Mouse (Mus musculus): ENCODE measurements at regions not wholly inside any gene's neighbourhood (a gene's known extent, or its start where the extent isn't known, plus 50 kb on each side); places are given as distances from the start of the nearest gene placed in this dataset.

GRCm38 (mm10) chr1:23200460-23200859 is 98.4 kb upstream of the 4933415F23Rik start:
- H3K9ac ChIP-seq (ENCODE audit: low read depth, low read length) = no peak overlapping the region
- ATAC-seq (replicated peaks; ENCODE audit: insufficient number of reproducible peaks, low FRiP score, low TSS enrichment) = no peak
- H3K4me1 ChIP-seq (ENCODE audit: control insufficient read depth, insufficient read depth, low read length) = peaks cover 6% of the 10 kb centered on the region; the same call in 1 of the 2 replicates
- peak overlapping the region; percentile 16; the same call in 1 of the 2 replicates for H3K4me2 ChIP-seq
- no peaks in the 10 kb centered on the region for H3K9me3 ChIP-seq (replicated peaks; ENCODE audit: control insufficient read depth, low read length)
- H3K27me3 ChIP-seq (ENCODE audit: control insufficient read depth, insufficient read depth, low read length) = no peaks in the 10 kb centered on the region
- 42% methylated on average over 4 of the region's 4 CpGs for WGBS (ENCODE audit: insufficient replicate concordance)
- no peak overlapping the region for H3K27ac ChIP-seq (ENCODE audit: low read depth, low read length)
- no peak overlapping the region for H3K4me3 ChIP-seq (ENCODE audit: low read depth, low read length)
- no peaks in the 10 kb centered on the region for H3K36me3 ChIP-seq (ENCODE audit: control insufficient read depth, insufficient read depth, low read length)

- H3K36me3 ChIP-seq (ENCODE audit: control insufficient read depth, insufficient read depth, low read length) = no peaks in the 10 kb centered on the region
- peaks cover 7% of the 10 kb centered on the region; the same call in 1 of the 2 replicates for H3K4me1 ChIP-seq (ENCODE audit: control insufficient read depth, insufficient read depth, low read length)
- no peak overlapping the region for H3K27ac ChIP-seq (ENCODE audit: low read depth, low read length)
- WGBS (ENCODE audit: insufficient replicate concordance) = 77% methylated on average over 3 of the region's 3 CpGs
- no peak overlapping the region for H3K9ac ChIP-seq (ENCODE audit: low read depth, low read length)
- no peaks in the 10 kb centered on the region for H3K9me3 ChIP-seq (replicated peaks; ENCODE audit: control insufficient read depth, low read length)
- H3K4me3 ChIP-seq (ENCODE audit: low read depth, low read length) = no peak overlapping the region
- no peak overlapping the region for H3K4me2 ChIP-seq
- no peak for ATAC-seq (replicated peaks; ENCODE audit: insufficient number of reproducible peaks, low FRiP score, low TSS enrichment)
- no peaks in the 10 kb centered on the region for H3K27me3 ChIP-seq (ENCODE audit: control insufficient read depth, insufficient read depth, low read length)
Measured at GRCm38 (mm10) chr1:23190316-23191005, 88.4 kb upstream of the 4933415F23Rik start.

DNA sequence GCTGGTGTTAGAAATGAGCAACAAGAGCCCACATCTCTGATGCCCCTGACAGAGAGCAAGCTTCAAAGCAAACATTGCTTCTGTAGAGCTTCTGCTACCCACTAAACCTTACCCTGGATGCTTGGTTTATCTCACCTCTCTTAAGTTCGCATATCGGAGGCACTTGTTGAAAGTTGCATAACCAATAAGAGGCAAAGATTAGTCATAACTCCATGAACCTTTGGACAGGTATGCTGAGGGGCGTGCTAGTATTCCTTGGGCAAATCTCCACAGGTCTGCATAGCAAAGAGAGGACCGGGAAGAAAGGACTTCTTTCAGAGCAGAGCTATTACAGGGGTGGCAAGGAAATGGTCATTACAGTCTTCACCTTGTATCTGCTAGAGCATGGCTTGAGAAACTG is 87.7 kb upstream of the 4933415F23Rik start:
- H3K36me3 ChIP-seq (ENCODE audit: control insufficient read depth, insufficient read depth, low read length) = no peaks in the 10 kb centered on the region
- WGBS (ENCODE audit: insufficient replicate concordance) = 82% methylated on average over 4 of the region's 4 CpGs
- H3K27me3 ChIP-seq (ENCODE audit: control insufficient read depth, insufficient read depth, low read length) = no peaks in the 10 kb centered on the region
- ATAC-seq (replicated peaks; ENCODE audit: insufficient number of reproducible peaks, low FRiP score, low TSS enrichment) = no peak
- no peaks in the 10 kb centered on the region for H3K9me3 ChIP-seq (replicated peaks; ENCODE audit: control insufficient read depth, low read length)
- H3K4me3 ChIP-seq (ENCODE audit: low read depth, low read length) = no peak overlapping the region
- H3K4me1 ChIP-seq (ENCODE audit: control insufficient read depth, insufficient read depth, low read length) = peaks cover 7% of the 10 kb centered on the region; the same call in 1 of the 2 replicates
- H3K27ac ChIP-seq (ENCODE audit: low read depth, low read length) = no peak overlapping the region
- no peak overlapping the region for H3K9ac ChIP-seq (ENCODE audit: low read depth, low read length)
- no peak overlapping the region for H3K4me2 ChIP-seq

DNA sequence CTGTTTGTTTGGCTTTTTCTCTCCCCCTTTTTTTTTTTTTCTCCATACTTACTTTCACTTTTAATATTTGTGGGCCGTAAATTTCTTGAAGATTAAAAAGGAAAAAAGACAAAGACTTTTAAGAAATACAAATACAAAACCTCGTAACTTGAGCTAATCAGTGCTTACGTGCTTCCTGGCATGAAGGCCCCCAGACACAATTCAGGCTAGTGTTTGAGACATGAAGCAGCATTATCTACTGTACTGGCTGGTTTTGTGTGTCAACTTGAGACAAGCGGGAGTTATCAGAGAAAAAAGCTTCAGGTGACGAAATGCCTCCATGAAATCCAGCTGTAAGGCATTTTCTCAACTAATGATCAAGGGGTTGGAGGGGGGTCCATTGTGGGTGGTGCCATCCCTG is 86.2 kb upstream of the 4933415F23Rik start:
- Histone ChIP-seq H3K9ac (ENCODE audit: low read depth, low read length) (0 out of 2 replicates have a peak overlapping the region, but pooled peaks have one; percentile 16), H3K9me3 (replicated peaks; ENCODE audit: control insufficient read depth, low read length) (no peaks in the 10 kb centered on the region), H3K36me3 (ENCODE audit: control insufficient read depth, insufficient read depth, low read length) (no peaks in the 10 kb centered on the region), H3K27ac (ENCODE audit: low read depth, low read length) (peak overlapping the region; percentile 90), H3K4me3 (ENCODE audit: low read depth, low read length) (no peak overlapping the region), H3K4me2 (no peak overlapping the region; the same call in 1 of the 2 replicates), H3K4me1 (ENCODE audit: control insufficient read depth, insufficient read depth, low read length) (peaks cover 7% of the 10 kb centered on the region; the same call in 1 of the 2 replicates), H3K27me3 (ENCODE audit: control insufficient read depth, insufficient read depth, low read length) (no peaks in the 10 kb centered on the region)
- WGBS (ENCODE audit: insufficient replicate concordance) = 21% methylated on average over 5 of the region's 5 CpGs
- ATAC-seq (replicated peaks; ENCODE audit: insufficient number of reproducible peaks, low FRiP score, low TSS enrichment) = no peak

GRCm38 (mm10) chr1:23187446-23188206 is 85.6 kb upstream of the 4933415F23Rik start:
- Histone ChIP-seq H3K9ac (ENCODE audit: low read depth, low read length) (0 out of 2 replicates have a peak overlapping the region, but pooled peaks have one; percentile 16), H3K27me3 (ENCODE audit: control insufficient read depth, insufficient read depth, low read length) (no peaks in the 10 kb centered on the region), H3K4me3 (ENCODE audit: low read depth, low read length) (no peak overlapping the region), H3K36me3 (ENCODE audit: control insufficient read depth, insufficient read depth, low read length) (no peaks in the 10 kb centered on the region), H3K4me1 (ENCODE audit: control insufficient read depth, insufficient read depth, low read length) (peaks cover 7% of the 10 kb centered on the region; the same call in 1 of the 2 replicates), H3K4me2 (peak overlapping the region; percentile 14; the same call in 1 of the 2 replicates), H3K9me3 (replicated peaks; ENCODE audit: control insufficient read depth, low read length) (no peaks in the 10 kb centered on the region), H3K27ac (ENCODE audit: low read depth, low read length) (peak overlapping the region; percentile 90)
- 47% methylated on average over 6 of the region's 6 CpGs for WGBS (ENCODE audit: insufficient replicate concordance)
- peak; percentile 50; the same call in 1 of the 2 replicates for ATAC-seq (replicated peaks; ENCODE audit: insufficient number of reproducible peaks, low FRiP score, low TSS enrichment)

DNA sequence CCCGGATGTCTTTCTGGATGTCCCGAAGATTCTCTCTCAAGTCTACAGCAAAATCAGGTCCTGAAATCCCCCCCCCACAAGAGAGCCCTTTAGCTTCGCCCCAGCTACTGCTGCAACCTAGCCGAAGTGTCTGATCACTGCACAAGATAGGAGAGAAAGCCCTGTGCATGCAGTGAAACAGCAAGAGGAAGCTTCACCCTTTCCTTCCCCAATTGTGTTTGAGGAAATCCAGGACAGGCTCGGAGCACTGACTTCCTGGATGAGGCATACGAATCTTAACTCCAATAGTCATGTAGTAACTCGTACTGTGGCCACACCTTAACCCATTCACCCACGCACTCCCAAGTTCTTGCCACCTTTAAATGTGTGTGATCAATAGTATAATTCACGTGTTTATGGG is 82.7 kb upstream of the 4933415F23Rik start:
- no peaks in the 10 kb centered on the region for H3K27me3 ChIP-seq (ENCODE audit: control insufficient read depth, insufficient read depth, low read length)
- no peak overlapping the region for H3K4me2 ChIP-seq
- no peaks in the 10 kb centered on the region for H3K36me3 ChIP-seq (ENCODE audit: control insufficient read depth, insufficient read depth, low read length)
- H3K4me3 ChIP-seq (ENCODE audit: low read depth, low read length) = no peak overlapping the region
- H3K27ac ChIP-seq (ENCODE audit: low read depth, low read length) = no peak overlapping the region
- WGBS (ENCODE audit: insufficient replicate concordance) = 57% methylated on average over 9 of the region's 9 CpGs
- no peaks in the 10 kb centered on the region for H3K9me3 ChIP-seq (replicated peaks; ENCODE audit: control insufficient read depth, low read length)
- ATAC-seq (replicated peaks; ENCODE audit: insufficient number of reproducible peaks, low FRiP score, low TSS enrichment) = no peak
- H3K9ac ChIP-seq (ENCODE audit: low read depth, low read length) = no peak overlapping the region
- H3K4me1 ChIP-seq (ENCODE audit: control insufficient read depth, insufficient read depth, low read length) = peaks cover 7% of the 10 kb centered on the region; the same call in 1 of the 2 replicates

- H3K4me3 ChIP-seq (ENCODE audit: low read depth, low read length) = no peak overlapping the region
- no peaks in the 10 kb centered on the region for H3K36me3 ChIP-seq (ENCODE audit: control insufficient read depth, insufficient read depth, low read length)
- no peaks in the 10 kb centered on the region for H3K27me3 ChIP-seq (ENCODE audit: control insufficient read depth, insufficient read depth, low read length)
- H3K9me3 ChIP-seq (replicated peaks; ENCODE audit: control insufficient read depth, low read length) = no peaks in the 10 kb centered on the region
- H3K4me1 ChIP-seq (ENCODE audit: control insufficient read depth, insufficient read depth, low read length) = peaks cover 2% of the 10 kb centered on the region; the same call in 1 of the 2 replicates
- H3K27ac ChIP-seq (ENCODE audit: low read depth, low read length) = no peak overlapping the region
- H3K9ac ChIP-seq (ENCODE audit: low read depth, low read length) = no peak overlapping the region
- no peak for ATAC-seq (replicated peaks; ENCODE audit: insufficient number of reproducible peaks, low FRiP score, low TSS enrichment)
- H3K4me2 ChIP-seq = no peak overlapping the region
Measured at GRCm38 (mm10) chr1:23182541-23182940, 80.5 kb upstream of the 4933415F23Rik start.

GRCm38 (mm10) chr1:23178335-23178974 is 76.4 kb upstream of the 4933415F23Rik start:
- H3K27me3 ChIP-seq (ENCODE audit: control insufficient read depth, insufficient read depth, low read length) = no peaks in the 10 kb centered on the region
- no peak overlapping the region for H3K27ac ChIP-seq (ENCODE audit: low read depth, low read length)
- H3K4me3 ChIP-seq (ENCODE audit: low read depth, low read length) = no peak overlapping the region
- WGBS (ENCODE audit: insufficient replicate concordance) = 86% methylated on average over 6 of the region's 6 CpGs
- no peaks in the 10 kb centered on the region for H3K4me1 ChIP-seq (ENCODE audit: control insufficient read depth, insufficient read depth, low read length)
- H3K36me3 ChIP-seq (ENCODE audit: control insufficient read depth, insufficient read depth, low read length) = no peaks in the 10 kb centered on the region
- H3K9me3 ChIP-seq (replicated peaks; ENCODE audit: control insufficient read depth, low read length) = no peaks in the 10 kb centered on the region
- no peak for ATAC-seq (replicated peaks; ENCODE audit: insufficient number of reproducible peaks, low FRiP score, low TSS enrichment)
- H3K9ac ChIP-seq (ENCODE audit: low read depth, low read length) = no peak overlapping the region
- H3K4me2 ChIP-seq = no peak overlapping the region
